Mouse (Mus musculus): Measurements from ENCODE around the gene R3hdml. TPM values are rescaled to one million over a fixed set of nuclear protein-coding genes. Genes with fewer than 3 reads are reported as not detected.

Gene R3hdml
- total RNA-seq (2014; fragmentation: Nextera tagmentation) (not detected in 2 replicates), total RNA-seq (2017) (not detected in 2 replicates), polyA plus RNA-seq (2012) (not detected in 2 replicates)

GRCm38 (mm10) chr2:163492018-163492417, at the start of gene R3hdml:
Gene R3hdml, plus strand, starts transcription at chr2:163492318.
- H3K4me1 ChIP-seq (ENCODE audit: insufficient read depth, low read depth, low read length), result no peaks in the 10 kb centered on the region
- no peak for ATAC-seq (ENCODE audit: extremely low read depth, insufficient number of reproducible peaks, low FRiP score, poor library complexity, severe bottlenecking)
- no peaks in the 10 kb centered on the region for H3K9me3 ChIP-seq (replicated peaks)
- no peak for DNase-seq (ENCODE audit: low spot score)
- no peaks in the 10 kb centered on the region for H3K36me3 ChIP-seq (replicated peaks)
- H3K4me3 ChIP-seq (ENCODE audit: low read depth, low read length), result no peak within 1 kb of the TSS
- TF ChIP-seq TAL1 (conservative IDR thresholded peaks at IDR 0.05; ENCODE audit: low read depth, low read length) (no peak), POLR2AphosphoS5 (IDR thresholded peaks at IDR 0.05; ENCODE audit: insufficient replicate concordance, low read depth, low read length) (no peak), GATA1 (IDR thresholded peaks at IDR 0.05; ENCODE audit: borderline replicate concordance, low read length) (no peak), CTCF (IDR thresholded peaks at IDR 0.05; ENCODE audit: low read depth, low read length) (no peak), GATA2 (IDR thresholded peaks at IDR 0.05; ENCODE audit: borderline replicate concordance, low read depth, low read length) (no peak)
- H3K27me3 ChIP-seq (ENCODE audit: insufficient read depth, low read length), result peaks cover 10% of the 10 kb centered on the region; the same call in 1 of the 2 replicates

GRCm38 (mm10) chr2:163443543-163443942, 48.6 kb upstream of the R3hdml start:
- TF ChIP-seq GATA2 (IDR thresholded peaks at IDR 0.05; ENCODE audit: borderline replicate concordance, low read depth, low read length), result no peak
- TF ChIP-seq GATA1 (IDR thresholded peaks at IDR 0.05; ENCODE audit: borderline replicate concordance, low read length), result no peak
- TF ChIP-seq POLR2AphosphoS5 (IDR thresholded peaks at IDR 0.05; ENCODE audit: insufficient replicate concordance, low read depth, low read length), result no peak
- TF ChIP-seq TAL1 (conservative IDR thresholded peaks at IDR 0.05; ENCODE audit: low read depth, low read length), result no peak
- TF ChIP-seq CTCF (IDR thresholded peaks at IDR 0.05; ENCODE audit: low read depth, low read length), result no peak
- DNase-seq (ENCODE audit: low spot score), result no peak
- no peaks in the 10 kb centered on the region for H3K4me1 ChIP-seq (ENCODE audit: insufficient read depth, low read depth, low read length)
- no peak overlapping the region for H3K4me3 ChIP-seq (ENCODE audit: low read depth, low read length)
- H3K27me3 ChIP-seq (ENCODE audit: insufficient read depth, low read length), result peaks cover 21% of the 10 kb centered on the region
- no peaks in the 10 kb centered on the region for H3K36me3 ChIP-seq (replicated peaks)
- H3K9me3 ChIP-seq (replicated peaks), result no peaks in the 10 kb centered on the region
- ATAC-seq (ENCODE audit: extremely low read depth, insufficient number of reproducible peaks, low FRiP score, poor library complexity, severe bottlenecking), result no peak

DNA sequence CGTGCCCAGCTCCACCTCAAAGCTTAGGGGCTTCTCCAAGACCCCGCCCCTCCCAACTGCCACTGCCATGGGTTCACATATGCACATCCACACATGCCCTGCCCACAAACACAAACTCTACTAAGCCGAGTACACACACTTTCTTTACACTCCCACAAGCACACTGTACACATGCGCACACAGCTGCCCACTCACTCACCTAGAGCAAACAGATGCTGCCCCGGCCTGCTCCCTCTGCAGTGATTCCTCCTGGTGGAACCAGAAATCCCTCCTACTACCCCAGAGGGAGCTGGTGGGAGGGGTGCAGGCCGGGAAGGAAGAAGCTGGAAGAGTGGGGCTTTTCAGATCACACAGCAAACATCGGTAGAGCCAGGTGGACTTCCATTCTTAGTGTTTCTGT, 48.1 kb upstream of the R3hdml start:
- Histone ChIP-seq H3K9me3 (replicated peaks) (no peaks in the 10 kb centered on the region), H3K4me1 (ENCODE audit: insufficient read depth, low read depth, low read length) (no peaks in the 10 kb centered on the region), H3K36me3 (replicated peaks) (no peaks in the 10 kb centered on the region), H3K4me3 (ENCODE audit: low read depth, low read length) (no peak overlapping the region), H3K27me3 (ENCODE audit: insufficient read depth, low read length) (peaks cover 18% of the 10 kb centered on the region)
- no peak for TF ChIP-seq GATA1 (IDR thresholded peaks at IDR 0.05; ENCODE audit: borderline replicate concordance, low read length)
- TF ChIP-seq GATA2 (IDR thresholded peaks at IDR 0.05; ENCODE audit: borderline replicate concordance, low read depth, low read length), result no peak
- TF ChIP-seq CTCF (IDR thresholded peaks at IDR 0.05; ENCODE audit: low read depth, low read length), result no peak
- no peak for TF ChIP-seq TAL1 (conservative IDR thresholded peaks at IDR 0.05; ENCODE audit: low read depth, low read length)
- TF ChIP-seq POLR2AphosphoS5 (IDR thresholded peaks at IDR 0.05; ENCODE audit: insufficient replicate concordance, low read depth, low read length), result no peak
- no peak for ATAC-seq (ENCODE audit: extremely low read depth, insufficient number of reproducible peaks, low FRiP score, poor library complexity, severe bottlenecking)
- no peak for DNase-seq (ENCODE audit: low spot score)

DNA sequence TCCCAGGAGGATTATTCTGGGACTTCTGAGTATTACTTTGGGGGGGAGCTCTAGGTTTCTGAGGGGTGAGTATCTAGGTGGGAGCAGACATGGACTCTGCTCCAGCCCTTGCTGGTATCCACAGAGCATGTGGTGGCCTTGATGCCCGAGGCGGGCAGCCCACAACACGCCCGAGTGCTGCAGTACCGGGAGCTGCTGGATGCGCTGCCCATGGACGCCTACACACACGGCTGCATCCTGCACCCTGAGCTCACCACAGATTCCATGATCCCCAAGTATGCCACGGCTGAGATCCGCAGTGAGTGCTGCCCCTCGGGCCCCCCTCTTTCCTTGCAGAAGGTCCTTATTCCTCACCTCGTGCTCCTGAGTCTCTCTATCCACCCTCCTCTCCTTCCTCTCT, 44.7 kb upstream of the R3hdml start:
- DNase-seq (ENCODE audit: low spot score) (no peak), ATAC-seq (ENCODE audit: extremely low read depth, insufficient number of reproducible peaks, low FRiP score, poor library complexity, severe bottlenecking) (no peak)
- Histone ChIP-seq H3K27me3 (ENCODE audit: insufficient read depth, low read length) (peaks cover 18% of the 10 kb centered on the region), H3K4me1 (ENCODE audit: insufficient read depth, low read depth, low read length) (no peaks in the 10 kb centered on the region), H3K9me3 (replicated peaks) (no peaks in the 10 kb centered on the region), H3K4me3 (ENCODE audit: low read depth, low read length) (no peak overlapping the region), H3K36me3 (replicated peaks) (no peaks in the 10 kb centered on the region)
- TF ChIP-seq CTCF (IDR thresholded peaks at IDR 0.05; ENCODE audit: low read depth, low read length), result no peak
- no peak for TF ChIP-seq POLR2AphosphoS5 (IDR thresholded peaks at IDR 0.05; ENCODE audit: insufficient replicate concordance, low read depth, low read length)
- TF ChIP-seq GATA1 (IDR thresholded peaks at IDR 0.05; ENCODE audit: borderline replicate concordance, low read length), result no peak
- no peak for TF ChIP-seq TAL1 (conservative IDR thresholded peaks at IDR 0.05; ENCODE audit: low read depth, low read length)
- TF ChIP-seq GATA2 (IDR thresholded peaks at IDR 0.05; ENCODE audit: borderline replicate concordance, low read depth, low read length), result no peak

DNA sequence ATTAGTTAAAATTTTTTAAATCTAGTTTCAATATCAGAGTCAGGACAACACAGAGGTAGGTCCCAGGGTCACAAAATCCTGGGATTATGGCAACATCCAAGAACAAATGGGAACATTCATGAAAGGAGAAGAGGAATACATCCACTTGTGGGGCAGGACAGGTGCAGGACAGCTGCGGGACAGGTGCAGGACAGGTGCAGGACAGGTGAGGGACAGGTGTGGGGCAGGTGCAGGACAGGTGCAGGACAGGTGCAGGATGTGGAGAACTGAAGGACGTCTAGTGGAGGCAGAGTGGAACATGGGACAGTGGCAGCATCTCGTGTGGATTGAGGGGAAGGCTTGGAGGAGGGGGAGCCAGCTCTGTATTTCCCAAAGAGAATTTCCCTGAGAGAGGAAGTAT, 42.8 kb upstream of the R3hdml start:
- no peaks in the 10 kb centered on the region for H3K4me1 ChIP-seq (ENCODE audit: insufficient read depth, low read depth, low read length)
- TF ChIP-seq GATA1 (IDR thresholded peaks at IDR 0.05; ENCODE audit: borderline replicate concordance, low read length) (no peak), CTCF (IDR thresholded peaks at IDR 0.05; ENCODE audit: low read depth, low read length) (no peak), TAL1 (conservative IDR thresholded peaks at IDR 0.05; ENCODE audit: low read depth, low read length) (no peak), POLR2AphosphoS5 (IDR thresholded peaks at IDR 0.05; ENCODE audit: insufficient replicate concordance, low read depth, low read length) (no peak), GATA2 (IDR thresholded peaks at IDR 0.05; ENCODE audit: borderline replicate concordance, low read depth, low read length) (no peak)
- H3K4me3 ChIP-seq (ENCODE audit: low read depth, low read length), result no peak overlapping the region
- H3K36me3 ChIP-seq (replicated peaks), result no peaks in the 10 kb centered on the region
- H3K9me3 ChIP-seq (replicated peaks), result no peaks in the 10 kb centered on the region
- peaks cover 9% of the 10 kb centered on the region; the same call in 1 of the 2 replicates for H3K27me3 ChIP-seq (ENCODE audit: insufficient read depth, low read length)
- ATAC-seq (ENCODE audit: extremely low read depth, insufficient number of reproducible peaks, low FRiP score, poor library complexity, severe bottlenecking) (no peak), DNase-seq (ENCODE audit: low spot score) (no peak)

DNA sequence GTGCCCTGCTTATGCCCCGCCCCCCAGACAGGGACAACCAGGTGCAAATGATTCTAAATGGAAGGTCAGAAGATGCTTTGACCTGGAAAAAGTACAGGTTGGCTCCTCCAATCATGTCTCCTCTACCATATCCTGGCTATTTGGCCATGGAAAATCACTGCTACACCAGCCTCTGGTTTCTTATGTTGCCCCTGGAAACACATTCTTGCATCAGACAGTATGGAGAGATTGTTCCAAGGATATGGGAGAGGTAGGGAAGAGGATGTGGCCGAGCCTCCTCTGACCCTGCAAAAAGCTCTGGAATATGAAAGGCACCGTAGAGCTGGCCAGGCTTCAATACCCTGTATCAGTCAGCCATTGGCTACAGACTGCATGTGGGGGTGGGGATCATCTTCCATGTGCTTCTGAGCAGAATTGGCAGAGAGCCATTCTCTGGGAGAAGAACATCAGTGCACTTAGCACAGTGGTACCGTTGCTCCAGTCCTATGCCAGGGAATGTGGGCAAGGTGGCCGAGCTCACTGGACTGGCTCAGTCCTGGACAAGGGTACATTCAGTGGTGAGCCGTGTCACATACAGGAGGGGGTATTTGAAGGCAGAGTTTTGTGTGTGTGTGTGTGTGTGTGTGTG, 41.3 kb upstream of the R3hdml start:
- no peaks in the 10 kb centered on the region for H3K4me1 ChIP-seq (ENCODE audit: insufficient read depth, low read depth, low read length)
- TF ChIP-seq GATA1 (IDR thresholded peaks at IDR 0.05; ENCODE audit: borderline replicate concordance, low read length), result no peak
- no peak for TF ChIP-seq POLR2AphosphoS5 (IDR thresholded peaks at IDR 0.05; ENCODE audit: insufficient replicate concordance, low read depth, low read length)
- TF ChIP-seq GATA2 (IDR thresholded peaks at IDR 0.05; ENCODE audit: borderline replicate concordance, low read depth, low read length), result no peak
- no peak for TF ChIP-seq CTCF (IDR thresholded peaks at IDR 0.05; ENCODE audit: low read depth, low read length)
- no peak for TF ChIP-seq TAL1 (conservative IDR thresholded peaks at IDR 0.05; ENCODE audit: low read depth, low read length)
- no peak for DNase-seq (ENCODE audit: low spot score)
- H3K36me3 ChIP-seq (replicated peaks), result no peaks in the 10 kb centered on the region
- ATAC-seq (ENCODE audit: extremely low read depth, insufficient number of reproducible peaks, low FRiP score, poor library complexity, severe bottlenecking), result no peak
- H3K9me3 ChIP-seq (replicated peaks), result no peaks in the 10 kb centered on the region
- H3K27me3 ChIP-seq (ENCODE audit: insufficient read depth, low read length), result peaks cover 6% of the 10 kb centered on the region; the same call in 1 of the 2 replicates
- no peak overlapping the region for H3K4me3 ChIP-seq (ENCODE audit: low read depth, low read length)

All from G1E (cell line).